Mouse (Mus musculus): ENCODE measurements around the gene Mvd. TPM values are rescaled to one million over a fixed set of nuclear protein-coding genes. Genes with fewer than 3 reads are reported as not detected.

Gene Mvd
- polyA plus RNA-seq (2012; rRNA removed): 94.1 and 97.0 TPM in 2 replicates

GRCm38 (mm10) chr8:122443262-122444006, at the start of gene Mvd:
Mvd (minus strand) TSS chr8:122443422.

GRCm38 (mm10) chr8:122475580-122476320, 32.5 kb upstream of the Mvd start, which contains the start of the genes Rnf166 and Ctu2:
Rnf166 (minus strand) TSS chr8:122476064.
Ctu2 (plus strand) TSS chr8:122476143.

GRCm38 (mm10) chr8:122460524-122461472, 17.6 kb upstream of the Mvd start, which contains the start of gene Snai3:
Snai3 (minus strand) TSS chr8:122460733.

GRCm38 (mm10) chr8:122432443-122433268, 10.6 kb downstream of the Mvd start, which contains the start of gene Cyba:
Cyba (minus strand) TSS chr8:122432930.

GRCm38 (mm10) chr8:122421376-122422070, 21.7 kb downstream of the Mvd start, which contains the start of gene Il17c:
Il17c (plus strand) TSS chr8:122422020.

Other genes starting within 250 kb of the Mvd start
- gene Zfpm1, start 161.3 kb downstream of the Mvd start, polyA plus RNA-seq (2012; rRNA removed): 6.6 and 6.8 TPM in 2 replicates
- gene Trhr2, start 82.7 kb downstream of the Mvd start, polyA plus RNA-seq (2012; rRNA removed): 0.66 and 0.67 TPM in 2 replicates
- 34.3 and 36.5 TPM in 2 replicates for gene Zc3h18, start 66.8 kb downstream of the Mvd start, polyA plus RNA-seq (2012; rRNA removed)
- 0.44 and 0.49 TPM in 2 replicates for gene Il17c, start 21.4 kb downstream of the Mvd start, polyA plus RNA-seq (2012; rRNA removed)
- 16.3 and 19.0 TPM in 2 replicates for gene Cyba, start 10.5 kb downstream of the Mvd start, polyA plus RNA-seq (2012; rRNA removed)
- 0.25 TPM in 1 of 2 replicates, not detected in the other for gene Snai3, start 17.3 kb upstream of the Mvd start, polyA plus RNA-seq (2012; rRNA removed)
- 48.6 TPM in 2 replicates for gene Rnf166, start 32.6 kb upstream of the Mvd start, polyA plus RNA-seq (2012; rRNA removed)
- 94.0 and 94.5 TPM in 2 replicates for gene Ctu2, start 32.7 kb upstream of the Mvd start, polyA plus RNA-seq (2012; rRNA removed)
- gene Piezo1, start 107.9 kb upstream of the Mvd start, polyA plus RNA-seq (2012; rRNA removed): 16.1 and 19.0 TPM in 2 replicates
- gene Cdt1, start 124.6 kb upstream of the Mvd start, polyA plus RNA-seq (2012; rRNA removed): 10.5 and 11.4 TPM in 2 replicates
- gene Aprt, start 133.5 kb upstream of the Mvd start, polyA plus RNA-seq (2012; rRNA removed): 117 and 121 TPM in 2 replicates
- 8.0 and 8.2 TPM in 2 replicates for gene Galns, start 168.0 kb upstream of the Mvd start, polyA plus RNA-seq (2012; rRNA removed)
- 161 and 186 TPM in 2 replicates for gene Trappc2l, start 168.2 kb upstream of the Mvd start, polyA plus RNA-seq (2012; rRNA removed)
- not detected in 2 replicates for gene Pabpn1l, start 179.3 kb upstream of the Mvd start, polyA plus RNA-seq (2012; rRNA removed)

Data from central nervous system, embryonic 18 days (tissue).